Comparison of ENCODE assay signal across 8 mouse cellular contexts in the genomic region with DNA sequence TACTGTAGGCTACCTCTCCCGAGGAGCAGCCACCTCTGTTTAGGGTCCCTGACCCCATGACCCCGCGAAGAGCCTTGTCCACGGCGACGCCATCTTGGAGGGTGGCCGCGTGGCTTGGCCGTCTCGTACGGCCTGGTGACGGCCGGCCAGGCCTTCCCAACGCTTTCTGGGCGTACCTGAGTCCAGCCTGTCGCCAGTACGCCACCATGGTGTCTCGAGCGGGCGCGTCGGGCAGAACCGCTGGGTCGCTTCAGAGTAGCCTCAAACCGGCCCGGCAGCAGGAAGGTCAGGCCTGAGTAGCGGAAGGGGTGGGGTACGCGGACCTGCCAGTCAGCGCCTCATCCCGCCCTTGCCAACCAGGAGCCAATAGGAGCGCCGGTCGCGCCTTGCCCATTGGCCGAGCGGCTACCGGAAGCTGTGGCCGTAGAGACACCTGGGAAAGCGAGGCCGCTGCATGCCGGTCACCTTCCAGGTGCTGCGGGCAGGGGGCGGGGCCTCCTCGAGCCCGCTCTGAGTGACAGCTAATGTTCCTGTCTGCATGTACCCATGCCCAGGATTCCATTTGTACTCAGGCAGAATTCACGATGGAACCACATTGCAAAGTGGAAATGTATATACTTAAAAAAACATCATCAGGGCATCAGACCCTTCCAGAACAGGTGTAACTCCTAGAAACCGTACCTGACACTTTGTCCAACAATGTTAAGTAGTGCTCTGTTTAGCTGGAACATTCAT. TPM values are rescaled to one million over a fixed set of nuclear protein-coding genes. Genes with fewer than 3 reads are reported as not detected.
DNase-seq lines count a peak whose midpoint lies in the region; ATAC-seq lines count a peak whose summit lies in the region.

Gene Atp5e (minus strand): TSS at position 317 of the 735 bp plus-strand sequence.

- peaks cover 7% of the 10 kb centered on the region; the same call in 1 of the 2 replicates for H3K4me1 ChIP-seq in forebrain, embryonic 11.5 days (replicated peaks; ENCODE audit: control insufficient read depth, insufficient read depth, low read length)
- peaks cover 7% of the 10 kb centered on the region for H3K4me1 ChIP-seq in heart, embryonic 16.5 days (ENCODE audit: control insufficient read depth, insufficient read depth, low read length)
- H3K4me1 ChIP-seq in liver, embryonic 15.5 days (replicated peaks), result peaks cover 26% of the 10 kb centered on the region
- peaks cover 7% of the 10 kb centered on the region for H3K4me1 ChIP-seq in neural tube, embryonic 12.5 days

- H3K27ac ChIP-seq in forebrain, embryonic 11.5 days (ENCODE audit: low read depth, low read length), result peak within 1 kb of the TSS; percentile 7; the same call in 1 of the 2 replicates
- H3K27ac ChIP-seq in heart, embryonic 16.5 days (ENCODE audit: low read length), result peak within 1 kb of the TSS; percentile 86
- H3K27ac ChIP-seq in liver, embryonic 15.5 days (replicated peaks), result peak within 1 kb of the TSS; percentile 66
- no peak within 1 kb of the TSS for H3K27ac ChIP-seq in neural tube, embryonic 12.5 days

- peak; percentile 68 to 70 for DNase-seq in CD8-positive naive resting alpha-beta T cell, adult 2 months (ENCODE audit: low read depth in 2 of 2, low spot score in 2 of 2)
- DNase-seq in c-Kit-positive CD71-negative TER-119-negative erythroid progenitor cells, embryonic 14.5 days (ENCODE audit: low read depth), result peak; percentile 77
- DNase-seq in forebrain, embryonic 11.5 days (ENCODE audit: low spot score), result peak; percentile 96
- peak; percentile 98 for DNase-seq in kidney, postnatal 36 days
- DNase-seq in telencephalon, adult 2 months (ENCODE audit: low read depth, low spot score), result peak; percentile 94

- peak; percentile 100 for ATAC-seq in forebrain, embryonic 11.5 days (replicated peaks; ENCODE audit: low FRiP score)
- ATAC-seq in heart, embryonic 16.5 days (replicated peaks; ENCODE audit: extremely low read depth, insufficient read depth, low FRiP score), result peak; percentile 100
- peak; percentile 100 for ATAC-seq in liver, embryonic 15.5 days (ENCODE audit: insufficient read depth)
- peak; percentile 99 for ATAC-seq in neural tube, embryonic 12.5 days (ENCODE audit: low FRiP score, low read depth)

- peak within 1 kb of the TSS; percentile 93 for H3K4me2 ChIP-seq in forebrain, embryonic 11.5 days (ENCODE audit: low read depth, low read length, severe bottlenecking)
- H3K4me2 ChIP-seq in heart, embryonic 16.5 days (ENCODE audit: low read depth, low read length), result peak within 1 kb of the TSS; percentile 99
- H3K4me2 ChIP-seq in liver, embryonic 15.5 days, result peak within 1 kb of the TSS; percentile 92
- H3K4me2 ChIP-seq in neural tube, embryonic 12.5 days (replicated peaks), result peak within 1 kb of the TSS; percentile 93

- H3K4me3 ChIP-seq in forebrain, embryonic 11.5 days (ENCODE audit: low read depth, low read length), result peak within 1 kb of the TSS; percentile 66
- peak within 1 kb of the TSS; percentile 90 for H3K4me3 ChIP-seq in heart, embryonic 16.5 days (ENCODE audit: low read length)
- H3K4me3 ChIP-seq in liver, embryonic 15.5 days (replicated peaks), result peak within 1 kb of the TSS; percentile 76
- peak within 1 kb of the TSS; percentile 79 for H3K4me3 ChIP-seq in neural tube, embryonic 12.5 days

- H3K9ac ChIP-seq in forebrain, embryonic 11.5 days (ENCODE audit: low read length), result peak within 1 kb of the TSS; percentile 79
- H3K9ac ChIP-seq in heart, embryonic 16.5 days (ENCODE audit: low read length), result peak within 1 kb of the TSS; percentile 95
- H3K9ac ChIP-seq in liver, embryonic 15.5 days, result peak within 1 kb of the TSS; percentile 76
- peak within 1 kb of the TSS; percentile 73 for H3K9ac ChIP-seq in neural tube, embryonic 12.5 days

- H3K36me3 ChIP-seq in forebrain, embryonic 11.5 days (ENCODE audit: control insufficient read depth, insufficient read depth, low read length), result peaks cover 3% of the 10 kb centered on the region; the same call in 1 of the 2 replicates
- peaks cover 52% of the 10 kb centered on the region for H3K36me3 ChIP-seq in heart, embryonic 16.5 days (ENCODE audit: control insufficient read depth, insufficient read depth)
- H3K36me3 ChIP-seq in liver, embryonic 15.5 days (replicated peaks), result peaks cover 74% of the 10 kb centered on the region
- H3K36me3 ChIP-seq in neural tube, embryonic 12.5 days, result peaks cover 55% of the 10 kb centered on the region

- no peaks in the 10 kb centered on the region for H3K9me3 ChIP-seq in forebrain, embryonic 11.5 days (ENCODE audit: control insufficient read depth, low read length)
- H3K9me3 ChIP-seq in heart, embryonic 16.5 days (replicated peaks; ENCODE audit: control insufficient read depth, low read length), result no peaks in the 10 kb centered on the region
- H3K9me3 ChIP-seq in liver, embryonic 15.5 days (replicated peaks), result no peaks in the 10 kb centered on the region
- H3K9me3 ChIP-seq in neural tube, embryonic 12.5 days, result no peaks in the 10 kb centered on the region

- 3% methylated on average over 48 of the region's 48 CpGs for WGBS in forebrain, embryonic 11.5 days
- WGBS in heart, embryonic 16.5 days, result 2% methylated on average over 48 of the region's 48 CpGs
- WGBS in liver, embryonic 15.5 days (ENCODE audit: insufficient replicate concordance), result 2% methylated on average over 48 of the region's 48 CpGs
- 3% methylated on average over 48 of the region's 48 CpGs for WGBS in neural tube, embryonic 12.5 days

- no peaks in the 10 kb centered on the region for H3K27me3 ChIP-seq in forebrain, embryonic 11.5 days (ENCODE audit: control insufficient read depth, insufficient read depth, low read length)
- H3K27me3 ChIP-seq in heart, embryonic 16.5 days (ENCODE audit: control insufficient read depth, insufficient read depth, low read length), result no peaks in the 10 kb centered on the region
- H3K27me3 ChIP-seq in liver, embryonic 15.5 days, result no peaks in the 10 kb centered on the region
- no peaks in the 10 kb centered on the region for H3K27me3 ChIP-seq in neural tube, embryonic 12.5 days (replicated peaks)

RNA-seq across cellular contexts. Expression of gene Atp5e, which starts in this region (rescaled TPM):
- polyA plus RNA-seq in forebrain, embryonic 11.5 days (2014; fragmentation: Nextera tagmentation; extraction: Ambion mirVana), result 600 and 613 TPM in 2 replicates
- polyA plus RNA-seq in heart, embryonic 16.5 days (2015; fragmentation: Nextera tagmentation; extraction: Ambion mirVana), result 912 and 1,057 TPM in 2 replicates
- 313 and 380 TPM in 2 replicates for polyA plus RNA-seq in liver, embryonic 15.5 days (2015; fragmentation: Nextera tagmentation; extraction: Ambion mirVana)
- 772 and 808 TPM in 2 replicates for polyA plus RNA-seq in neural tube, embryonic 12.5 days (2016; fragmentation: Nextera tagmentation; extraction: Ambion mirVana)
